Mouse (Mus musculus) small intestine, adult 2 months (tissue): ENCODE data around the gene Rpa2. TPM values are rescaled to one million over a fixed set of nuclear protein-coding genes. Genes with fewer than 3 reads are reported as not detected.

Source experiments
- H3K27ac ChIP-seq: fragments of 200-500 bp; 2 replicates; pipeline ENCODE4 v1.5.1; 2012; ENCODE audit warnings: low read depth, low read length, control low read depth, inconsistent platforms; ENCODE audit not compliant: insufficient read depth
- H3K27me3 ChIP-seq: fragments of 200-500 bp; 2 replicates; pipeline ENCODE4 v1.6.1; 2012; ENCODE audit warnings: mild to moderate bottlenecking, moderate library complexity, low read length, inconsistent platforms; ENCODE audit not compliant: control insufficient read depth, insufficient read depth
- H3K36me3 ChIP-seq: fragments of 200-500 bp; 2 replicates; pipeline ENCODE4 v1.6.1; 2012; ENCODE audit warnings: mild to moderate bottlenecking, low read length, control low read depth, inconsistent platforms; ENCODE audit not compliant: control insufficient read depth, insufficient read depth
- H3K4me1 ChIP-seq: fragments of 200-500 bp; 2 replicates; pipeline ENCODE4 v1.6.1; 2012; ENCODE audit warnings: low read length, inconsistent platforms, mixed read lengths; ENCODE audit not compliant: control insufficient read depth, insufficient read depth, insufficient read length
- H3K4me3 ChIP-seq: fragments of 200-500 bp; 2 replicates; pipeline ENCODE4 v1.5.1; 2012; ENCODE audit warnings: low read depth, mild to moderate bottlenecking, control low read depth, inconsistent platforms, low read length, moderate library complexity
- CTCF ChIP-seq: fragments of 200-500 bp; IDR thresholded peaks from 2 replicates; pipeline ENCODE4 v1.5.1; 2012; ENCODE audit warnings: low read depth, mild to moderate bottlenecking, control low read depth, inconsistent platforms, low read length, moderate library complexity, mixed read lengths; ENCODE audit not compliant: insufficient replicate concordance, insufficient read length; ENCODE audit errors: extremely low read depth
- POLR2A ChIP-seq: fragments of 200-500 bp; IDR thresholded peaks from 2 replicates; pipeline ENCODE4 v1.6.1; 2012; ENCODE audit warnings: low read depth, mild to moderate bottlenecking, control low read depth, inconsistent platforms, low read length, moderate library complexity
- WGBS: fragments of 180-500 bp; shearing (Covaris S2); methylation state at CpG from one replicate; pipeline ENCODE4 v1.1.7; 2018; 5-methylcytosine and 5-hydroxymethylcytosine counted together
- polyA plus RNA-seq: library from polyadenylated mRNA; depleted of rRNA; stranded (reverse); fragments of >200 nt; gene quantifications from 2 replicates; pipeline ENCODE4 v1.2.3, GENCODE M21; 2012; rRNA removed

The Rpa2 gene
- 4.8 and 8.7 TPM in 2 replicates for polyA plus RNA-seq

DNA sequence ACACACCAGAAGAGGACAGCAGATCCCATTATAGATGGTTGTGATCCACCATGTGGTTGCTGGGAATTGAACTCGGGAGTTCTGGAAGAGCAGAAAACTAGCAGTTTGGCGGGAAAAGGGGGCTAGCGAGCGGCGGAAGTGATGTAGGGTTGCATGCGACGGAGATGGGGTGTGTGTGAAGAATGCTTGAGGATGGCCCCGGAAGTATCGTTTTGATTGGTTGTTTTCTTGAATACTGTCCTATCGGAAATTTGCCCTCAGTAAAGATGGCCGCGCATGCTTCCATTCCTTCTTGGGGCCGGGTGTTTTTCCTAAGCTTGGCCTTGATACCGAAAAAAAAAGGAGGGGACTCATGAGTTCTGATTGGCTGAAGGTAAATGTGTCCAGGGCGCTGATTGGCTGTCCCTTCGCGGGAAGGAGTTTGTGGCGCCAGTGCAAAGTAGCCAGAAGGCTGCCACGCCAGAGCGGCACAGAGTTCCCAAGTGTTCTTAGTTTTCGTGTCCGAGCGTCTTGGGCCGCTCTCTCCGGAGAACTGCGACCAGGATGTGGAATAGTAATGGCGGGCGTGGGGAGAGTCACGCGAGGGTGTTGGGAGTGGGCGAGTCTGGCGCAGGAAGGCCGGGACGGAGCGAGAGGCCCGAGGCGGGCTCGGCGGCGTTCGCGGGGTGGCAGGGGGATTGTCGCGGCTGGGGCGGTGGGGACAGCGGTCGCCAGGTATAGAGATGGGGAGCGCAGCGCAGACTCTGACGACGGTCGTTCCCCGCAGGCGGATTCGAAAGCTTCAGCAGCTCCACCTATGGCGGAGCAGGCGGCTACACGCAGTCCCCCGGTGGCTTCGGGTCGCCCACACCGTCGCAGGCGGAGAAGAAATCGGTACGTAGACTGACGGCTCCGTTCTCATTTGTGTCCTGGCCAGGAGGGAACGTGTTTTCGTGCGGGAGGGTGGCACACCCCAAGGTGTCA is at the start of gene Rpa2:
Gene Rpa2 (plus strand): TSS at position 419 of the 963 bp plus-strand sequence.
- Histone ChIP-seq H3K4me1 (peaks cover 4% of the 10 kb centered on the region; the same call in 1 of the 2 replicates), H3K27ac (peak within 1 kb of the TSS; percentile 15; the same call in 1 of the 2 replicates), H3K27me3 (no peaks in the 10 kb centered on the region), H3K4me3 (peak within 1 kb of the TSS; percentile 89), H3K36me3 (peaks cover 18% of the 10 kb centered on the region)
- TF ChIP-seq CTCF (no peak), POLR2A (peak; percentile 9; the same call in 1 of the 2 replicates)
- WGBS = under 1% methylated on average over 71 of the region's 71 CpGs

DNA sequence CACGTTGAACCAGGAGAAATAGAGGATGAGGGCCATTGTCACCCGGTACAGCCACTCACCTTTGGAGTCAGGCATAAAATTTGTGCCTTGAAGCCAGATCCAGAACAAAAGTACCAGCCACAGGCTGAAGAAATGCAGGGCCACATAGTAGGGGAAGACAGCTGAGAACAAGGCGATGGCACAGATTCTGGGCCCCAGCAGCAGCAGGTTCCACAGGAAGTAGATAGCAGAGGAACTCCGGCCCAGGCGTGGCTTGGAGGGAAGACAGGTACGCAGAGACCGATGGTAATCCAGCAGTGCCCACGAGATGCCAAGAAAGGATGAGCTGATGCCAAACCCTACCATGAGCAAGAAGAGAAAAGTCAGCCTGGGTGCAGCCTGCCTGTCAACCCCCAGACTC is 39.9 kb upstream of the Rpa2 start:
- H3K27me3 ChIP-seq = no peaks in the 10 kb centered on the region
- H3K4me3 ChIP-seq = no peak overlapping the region
- TF ChIP-seq POLR2A = no peak
- TF ChIP-seq CTCF = no peak
- H3K27ac ChIP-seq = no peak overlapping the region
- WGBS = 60% methylated on average over 8 of the region's 8 CpGs
- H3K36me3 ChIP-seq = no peaks in the 10 kb centered on the region; the same call in none of the 2 replicates
- H3K4me1 ChIP-seq = peaks cover 3% of the 10 kb centered on the region; the same call in 1 of the 2 replicates

DNA sequence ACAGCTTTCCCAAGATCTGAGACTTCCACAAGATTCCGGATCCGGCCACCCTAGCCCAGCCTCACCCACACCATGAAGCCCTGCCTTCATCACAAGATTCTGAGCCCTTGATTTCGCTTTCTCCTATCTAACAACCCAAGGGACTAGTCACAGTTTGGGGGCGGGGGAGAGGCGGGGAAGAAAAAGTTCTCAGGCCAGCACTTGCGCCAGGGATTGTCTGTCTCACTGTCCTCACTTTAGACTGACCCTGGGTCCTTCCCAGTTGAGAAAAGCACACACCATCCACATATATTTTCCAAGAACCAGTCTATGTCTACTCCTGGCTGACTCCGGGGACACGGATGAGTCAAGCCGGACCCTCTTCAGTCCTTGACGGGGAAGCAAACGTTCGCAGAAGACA is 36.5 kb upstream of the Rpa2 start:
- 27% methylated on average over 12 of the region's 12 CpGs for WGBS
- Histone ChIP-seq H3K27ac (no peak overlapping the region), H3K4me1 (peaks cover 8% of the 10 kb centered on the region; the same call in 1 of the 2 replicates)

DNA sequence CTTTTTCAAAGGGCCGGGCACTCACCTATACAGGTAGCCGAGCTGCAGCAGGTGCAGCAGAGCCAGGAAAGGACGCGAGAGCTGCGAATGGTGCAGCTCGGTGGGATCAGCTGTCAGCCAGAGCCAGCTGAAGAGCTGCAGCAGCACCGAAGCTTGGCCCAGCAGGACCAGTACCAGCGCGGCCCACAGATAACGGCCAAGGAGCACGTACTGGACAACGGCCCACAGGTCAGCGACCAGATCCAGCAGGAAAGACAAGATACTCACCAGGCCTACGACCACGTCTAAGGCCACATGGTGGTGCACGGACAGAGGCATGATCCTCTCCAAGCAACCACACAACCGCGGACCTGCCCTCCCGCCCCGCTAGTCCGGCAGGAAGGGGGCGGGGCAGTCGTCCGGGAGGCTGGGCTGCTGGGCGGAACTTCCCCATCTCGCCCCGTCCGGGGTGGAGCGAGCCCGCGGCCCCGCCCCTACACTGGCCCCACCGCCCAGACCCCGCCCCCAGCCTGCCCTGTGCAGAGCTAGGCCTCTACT is 35.9 kb upstream of the Rpa2 start, which contains the start of gene Xkr8:
Gene Xkr8 (minus strand): TSS at position 399 of the 537 bp plus-strand sequence.
- no peaks in the 10 kb centered on the region for H3K27me3 ChIP-seq
- H3K36me3 ChIP-seq = peaks cover 4% of the 10 kb centered on the region; the same call in 1 of the 2 replicates
- peak within 1 kb of the TSS; percentile 74 for H3K4me3 ChIP-seq
- 1% methylated on average over 34 of the region's 34 CpGs for WGBS
- peaks cover 8% of the 10 kb centered on the region; the same call in 1 of the 2 replicates for H3K4me1 ChIP-seq
- TF ChIP-seq POLR2A = no peak
- TF ChIP-seq CTCF = no peak
- H3K27ac ChIP-seq = no peak within 1 kb of the TSS

More for the DNA sequence above, 36.5 kb upstream of the Rpa2 start:
- peaks cover 1% of the 10 kb centered on the region for H3K36me3 ChIP-seq
- TF ChIP-seq CTCF = no peak
- TF ChIP-seq POLR2A = no peak
- no peaks in the 10 kb centered on the region for H3K27me3 ChIP-seq
- H3K4me3 ChIP-seq = peak overlapping the region; percentile 74

DNA sequence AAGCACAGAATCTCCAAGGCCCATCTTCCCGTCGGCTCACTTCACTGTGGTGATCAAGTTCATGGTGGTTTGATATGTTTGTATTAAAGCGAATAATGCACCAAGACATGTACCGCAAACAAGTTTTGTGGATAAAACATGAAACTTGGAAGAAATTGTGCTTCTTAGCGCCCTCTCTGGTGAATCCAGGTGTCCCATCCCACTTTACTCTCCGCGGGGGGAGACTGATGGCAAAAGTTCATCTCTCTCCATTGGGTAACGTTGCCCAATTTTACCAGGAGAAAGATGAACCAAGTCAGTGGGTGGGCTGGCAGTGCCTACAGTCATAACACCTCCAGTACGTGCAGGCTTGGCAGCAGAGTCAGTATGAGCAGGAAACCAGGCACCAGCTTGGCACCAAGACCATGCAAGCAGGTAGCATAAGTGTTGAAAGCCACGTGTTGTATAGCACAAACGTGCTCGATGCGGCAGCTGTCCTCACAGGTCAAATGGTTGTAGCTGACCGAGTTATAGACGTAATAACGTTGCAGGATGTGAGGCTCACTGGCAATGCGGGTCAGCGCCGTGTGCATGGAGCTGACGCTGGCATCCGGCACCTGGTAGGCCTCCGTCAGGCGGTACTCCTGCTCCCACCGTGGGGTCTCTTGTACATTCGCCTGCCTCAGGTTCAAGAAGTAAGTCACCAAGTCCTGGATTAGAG is 34.9 kb upstream of the Rpa2 start:
- Histone ChIP-seq H3K4me1 (peaks cover 8% of the 10 kb centered on the region; the same call in 1 of the 2 replicates), H3K27ac (no peak overlapping the region)
- 93% methylated on average over 25 of the region's 25 CpGs for WGBS

DNA sequence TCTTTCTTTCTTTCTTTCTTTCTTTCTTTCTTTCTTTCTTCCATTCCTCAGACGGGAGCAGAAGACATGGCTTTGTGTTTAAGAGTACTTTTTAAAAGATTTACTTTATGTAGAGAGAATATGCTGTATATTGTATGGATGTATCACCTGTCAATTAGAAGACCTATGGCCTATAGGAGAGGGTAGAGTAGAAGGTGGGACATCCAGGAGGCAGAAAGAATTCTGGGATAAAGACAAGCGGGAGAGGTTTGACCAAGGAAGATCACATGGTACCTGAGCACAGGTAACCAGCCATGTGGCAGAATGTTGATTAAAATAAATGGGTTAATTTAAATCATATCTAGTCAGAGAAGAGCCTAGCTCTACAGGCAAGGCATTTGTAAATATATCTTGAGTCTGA is 33.4 kb upstream of the Rpa2 start:
- Histone ChIP-seq H3K36me3 (peaks cover 12% of the 10 kb centered on the region), H3K4me1 (peaks cover 8% of the 10 kb centered on the region; the same call in 1 of the 2 replicates), H3K27ac (no peak overlapping the region), H3K4me3 (no peak overlapping the region), H3K27me3 (no peaks in the 10 kb centered on the region)
- WGBS = 97% methylated on average over 2 of the region's 2 CpGs
- no peak for TF ChIP-seq POLR2A
- TF ChIP-seq CTCF = no peak

More for the DNA sequence above, 34.9 kb upstream of the Rpa2 start:
- Histone ChIP-seq H3K27me3 (no peaks in the 10 kb centered on the region), H3K4me3 (no peak overlapping the region), H3K36me3 (peaks cover 11% of the 10 kb centered on the region)
- TF ChIP-seq POLR2A (no peak), CTCF (no peak)
